Mouse (Mus musculus) heart, embryonic 16.5 days (tissue): ENCODE data around the gene Arhgap28. TPM values are rescaled to one million over a fixed set of nuclear protein-coding genes. Genes with fewer than 3 reads are reported as not detected.
A peak's percentile ranks its signal among the peaks of the same experiment; 100 is the strongest.

Source experiments
- ATAC-seq: fragments of 200-750 bp; cut with Nextera tagmentation; replicated peaks from 2 replicates; pipeline ENCODE4 v1.8.0; 2017; ENCODE audit warnings: moderate number of reproducible peaks; ENCODE audit not compliant: insufficient read depth, low FRiP score; ENCODE audit errors: extremely low read depth
- H3K27ac ChIP-seq: fragments of 300-500 bp; sonication (generic); 2 replicates; pipeline ENCODE4 v1.5.1; 2014; ENCODE audit warnings: mild to moderate bottlenecking, low read length, control low read depth, moderate library complexity
- H3K27me3 ChIP-seq: fragments of 300-500 bp; sonication (generic); 2 replicates; pipeline ENCODE4 v1.6.1; 2014; ENCODE audit warnings: low read length, mixed read lengths; ENCODE audit not compliant: control insufficient read depth, insufficient read depth
- H3K36me3 ChIP-seq: fragments of 300-500 bp; sonication (generic); 2 replicates; pipeline ENCODE4 v1.6.1; 2014; ENCODE audit not compliant: control insufficient read depth, insufficient read depth
- H3K4me1 ChIP-seq: fragments of 300-500 bp; sonication (generic); 2 replicates; pipeline ENCODE4 v1.6.1; 2014; ENCODE audit warnings: low read length, mixed read lengths; ENCODE audit not compliant: control insufficient read depth, insufficient read depth
- H3K4me2 ChIP-seq: fragments of 300-500 bp; sonication (generic); 2 replicates; pipeline ENCODE4 v1.6.1; 2014; ENCODE audit warnings: low read depth, mild to moderate bottlenecking, control low read depth, low read length
- H3K4me3 ChIP-seq: fragments of 300-500 bp; sonication (generic); 2 replicates; pipeline ENCODE4 v1.5.1; 2014; ENCODE audit warnings: mild to moderate bottlenecking, control low read depth, low read length
- H3K9ac ChIP-seq: fragments of 300-500 bp; sonication (generic); 2 replicates; pipeline ENCODE4 v1.6.1; 2014; ENCODE audit warnings: low read length, control low read depth
- H3K9me3 ChIP-seq: fragments of 300-500 bp; sonication (generic); replicated peaks from 2 replicates; pipeline ENCODE4 v1.6.1; 2016; ENCODE audit warnings: low read length; ENCODE audit not compliant: control insufficient read depth
- WGBS: fragments of 180-500 bp; shearing (Covaris S2); extraction: QIAGEN DNeasy Blood & Tissue Kit; methylation state at CpG from one replicate; pipeline ENCODE4 v1.1.7; 2014; 5-methylcytosine and 5-hydroxymethylcytosine counted together
- polyA plus RNA-seq: library from polyadenylated mRNA; unstranded; fragments of >200 nt; fragmentation: Nextera tagmentation; extraction: Ambion mirVana; gene quantifications from 2 replicates; pipeline ENCODE4 v1.2.1, GENCODE M21; 2015

Gene Arhgap28
- polyA plus RNA-seq, 1 experiment from 2014 or later = 10.5 TPM

DNA sequence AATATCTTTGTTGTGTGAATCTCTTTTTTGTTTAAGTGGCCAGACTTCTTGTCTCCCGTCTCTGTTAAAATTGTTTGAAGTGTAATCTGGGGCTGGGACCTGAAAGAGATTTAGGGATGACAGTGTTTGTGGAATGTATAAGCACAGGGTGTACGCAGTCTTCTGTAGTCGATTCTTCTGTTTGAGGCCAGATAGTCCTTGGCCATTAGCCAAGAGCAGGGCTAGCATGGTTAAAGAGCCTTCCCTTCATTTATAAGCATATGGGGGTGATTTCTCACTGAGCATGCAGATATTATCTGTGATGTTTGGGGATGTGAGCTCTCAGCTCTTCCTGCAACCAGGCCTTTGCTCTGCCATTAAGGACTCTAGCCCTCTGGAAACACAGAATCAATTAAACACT lies 13.2 kb upstream of the Arhgap28 start:
- H3K4me3 ChIP-seq = no peak overlapping the region
- no peaks in the 10 kb centered on the region for H3K36me3 ChIP-seq
- ATAC-seq = no peak
- H3K9ac ChIP-seq = no peak overlapping the region
- no peaks in the 10 kb centered on the region for H3K9me3 ChIP-seq
- 48% methylated on average over 3 of the region's 3 CpGs for WGBS
- H3K4me1 ChIP-seq = no peaks in the 10 kb centered on the region
- no peak overlapping the region for H3K27ac ChIP-seq
- no peak overlapping the region for H3K4me2 ChIP-seq
- no peaks in the 10 kb centered on the region for H3K27me3 ChIP-seq

DNA sequence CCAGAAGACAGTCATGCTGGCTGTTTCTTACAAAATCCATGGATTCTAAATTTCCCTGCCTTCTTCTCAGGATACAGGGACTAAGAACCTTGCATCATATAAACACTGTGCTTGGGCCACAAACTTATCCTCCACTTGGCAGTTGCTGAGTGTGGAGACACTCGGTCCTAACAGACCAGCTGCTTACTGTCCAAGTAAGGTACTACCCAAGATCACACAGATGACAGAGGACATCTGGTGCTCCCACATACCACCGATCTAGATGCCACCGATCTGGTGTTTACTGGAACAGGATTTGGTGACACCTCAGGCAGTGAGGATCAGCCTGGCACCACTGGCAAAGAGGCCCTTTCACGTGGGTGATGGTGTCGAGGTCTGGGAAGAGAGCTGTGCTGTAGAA lies 7.7 kb upstream of the Arhgap28 start:
- H3K27me3 ChIP-seq = no peaks in the 10 kb centered on the region
- no peak overlapping the region for H3K27ac ChIP-seq
- 69% methylated on average over 5 of the region's 5 CpGs for WGBS
- no peak overlapping the region for H3K4me2 ChIP-seq
- no peak overlapping the region for H3K4me3 ChIP-seq
- H3K36me3 ChIP-seq = no peaks in the 10 kb centered on the region
- no peaks in the 10 kb centered on the region for H3K4me1 ChIP-seq
- no peak for ATAC-seq
- H3K9me3 ChIP-seq = 0 out of 2 replicates have a peak, but pooled peaks cover 2% of the 10 kb centered on the region
- H3K9ac ChIP-seq = no peak overlapping the region

DNA sequence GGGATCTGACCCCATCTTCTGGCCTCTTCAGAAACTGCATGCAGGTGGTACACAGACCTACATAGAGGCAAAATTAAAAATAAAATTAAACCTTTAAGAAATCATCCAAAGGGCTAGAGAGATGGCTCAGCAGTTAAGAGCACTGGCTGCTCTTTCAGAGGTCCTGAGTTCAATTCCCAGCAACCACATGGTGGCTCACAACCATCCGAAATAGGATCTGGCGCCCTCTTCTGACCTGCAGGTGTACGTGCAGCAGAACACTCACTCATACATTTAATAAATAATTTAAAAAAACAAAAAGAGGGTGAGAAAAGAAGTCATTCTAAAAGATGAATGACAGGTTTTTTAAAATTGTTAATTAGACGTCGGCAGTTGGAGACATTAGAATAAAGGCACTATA lies 6.1 kb upstream of the Arhgap28 start:
- Histone ChIP-seq H3K9me3 (0 out of 2 replicates have a peak, but pooled peaks cover 2% of the 10 kb centered on the region), H3K4me2 (no peak overlapping the region), H3K4me1 (peaks cover 2% of the 10 kb centered on the region), H3K36me3 (no peaks in the 10 kb centered on the region), H3K27ac (no peak overlapping the region), H3K27me3 (no peaks in the 10 kb centered on the region), H3K4me3 (no peak overlapping the region), H3K9ac (no peak overlapping the region)
- 86% methylated on average over 5 of the region's 5 CpGs for WGBS
- no peak for ATAC-seq

DNA sequence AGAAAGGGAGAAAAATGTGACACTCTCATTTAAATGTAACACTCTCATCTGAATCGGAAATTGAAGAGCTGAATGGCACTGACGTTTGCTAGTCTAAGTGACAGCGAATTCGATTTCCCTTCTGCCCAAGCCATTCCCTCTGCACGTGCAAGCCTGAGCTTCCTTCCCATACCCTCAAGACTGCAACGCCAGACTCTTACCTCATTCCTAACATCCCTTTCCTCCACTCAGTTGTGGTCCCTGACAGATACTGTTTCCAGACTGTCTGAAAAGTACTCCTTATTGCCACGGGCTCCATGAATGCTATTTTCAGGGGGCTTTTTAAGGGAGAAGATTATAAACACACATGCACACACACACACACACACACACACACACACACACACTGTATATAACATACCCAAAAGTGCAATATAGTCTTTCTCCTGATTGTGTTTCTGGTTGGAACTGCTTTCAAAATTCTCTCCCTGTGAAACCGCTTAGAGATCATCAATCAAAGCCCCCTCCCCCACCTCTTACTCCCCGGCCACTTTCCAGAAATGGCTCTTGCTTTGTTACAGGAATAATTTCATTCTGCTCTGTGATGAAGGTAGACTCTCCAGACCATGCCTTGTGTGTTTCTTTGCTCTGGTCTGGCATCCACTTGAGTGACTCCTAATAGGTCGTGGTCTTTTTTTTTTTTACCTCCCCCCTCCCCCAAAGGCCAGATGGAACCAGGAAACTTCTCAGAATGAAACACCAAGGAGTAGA lies 836 bp upstream of the Arhgap28 start:
- ATAC-seq = peak; percentile 59
- Histone ChIP-seq H3K36me3 (no peaks in the 10 kb centered on the region), H3K4me3 (peak overlapping the region; percentile 82), H3K4me2 (peak overlapping the region; percentile 78), H3K9ac (peak overlapping the region; percentile 79), H3K27me3 (no peaks in the 10 kb centered on the region), H3K9me3 (no peaks in the 10 kb centered on the region), H3K4me1 (peaks cover 7% of the 10 kb centered on the region), H3K27ac (peak overlapping the region; percentile 84)
- 3% methylated on average over 10 of the region's 10 CpGs for WGBS

DNA sequence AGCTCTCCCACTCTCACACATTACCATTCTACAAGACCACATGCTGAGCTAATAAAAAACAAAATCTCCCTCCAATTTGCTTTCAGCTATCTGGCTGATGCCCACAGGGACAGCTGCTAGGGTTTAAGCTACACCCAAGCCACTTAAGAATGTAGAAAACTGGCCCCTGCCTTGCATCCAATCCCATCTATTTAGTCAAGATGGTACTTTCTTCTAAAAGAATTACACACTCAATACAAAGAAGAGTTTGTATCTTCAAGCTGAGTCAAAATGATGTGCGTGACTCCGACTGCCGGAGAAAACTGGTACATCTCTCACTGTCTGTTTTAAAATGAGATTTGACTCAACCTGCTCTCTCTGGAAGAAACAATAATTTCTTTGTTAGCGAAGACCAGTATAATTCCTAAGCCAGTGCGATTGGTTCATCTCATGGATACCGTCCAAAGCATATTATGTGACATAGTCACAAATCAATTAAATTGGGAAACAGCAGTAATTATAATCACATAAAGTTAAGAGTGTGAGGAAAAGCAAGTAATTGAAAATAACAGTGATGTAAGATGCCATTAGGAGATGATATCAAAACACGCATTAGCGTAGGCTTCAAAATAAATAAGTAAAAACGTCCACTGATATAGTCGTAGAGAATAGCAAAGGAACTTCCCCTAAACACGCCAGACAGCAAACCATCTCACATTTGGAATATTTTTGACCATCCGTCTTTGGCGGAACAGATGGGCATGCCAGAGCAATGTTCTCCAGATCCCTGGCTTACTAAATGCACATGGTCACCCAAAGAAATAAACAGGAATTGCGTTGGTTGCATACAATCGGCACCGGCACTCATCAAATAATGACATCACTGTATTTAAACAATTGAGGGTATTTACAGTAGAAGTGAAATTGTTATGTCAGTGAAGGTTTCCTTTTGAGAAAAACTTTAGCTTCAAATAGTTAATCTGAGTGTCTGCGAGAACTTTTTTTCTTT lies 1.0 kb downstream of the Arhgap28 start:
- no peaks in the 10 kb centered on the region for H3K27me3 ChIP-seq
- peak overlapping the region; percentile 78 for H3K4me2 ChIP-seq
- H3K9ac ChIP-seq = peak overlapping the region; percentile 79; the same call in 1 of the 2 replicates
- H3K4me1 ChIP-seq = peaks cover 7% of the 10 kb centered on the region
- H3K36me3 ChIP-seq = no peaks in the 10 kb centered on the region
- 33% methylated on average over 17 of the region's 17 CpGs for WGBS
- peak overlapping the region; percentile 84 for H3K27ac ChIP-seq
- H3K9me3 ChIP-seq = no peaks in the 10 kb centered on the region
- peak overlapping the region; percentile 82 for H3K4me3 ChIP-seq
- ATAC-seq = no peak

DNA sequence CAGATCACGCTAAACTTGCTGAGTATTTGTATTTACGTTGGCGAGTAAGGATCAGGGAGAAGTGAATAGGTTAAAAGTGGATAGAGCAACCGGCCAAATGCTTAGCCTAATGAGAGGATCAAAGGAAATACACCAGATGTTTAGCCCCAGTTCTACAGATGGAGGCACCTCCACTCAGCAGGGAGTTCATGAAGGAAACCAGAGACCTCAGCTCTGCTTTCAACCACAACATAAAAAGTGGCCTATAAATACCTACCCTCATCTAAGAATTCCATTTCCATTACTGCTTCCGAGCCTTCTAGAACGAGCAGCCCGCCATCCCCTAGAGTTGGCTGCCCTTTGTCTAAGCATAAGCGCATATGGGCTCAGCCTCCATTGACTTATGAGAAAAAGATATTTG lies 4.1 kb downstream of the Arhgap28 start:
- Histone ChIP-seq H3K4me3 (no peak overlapping the region), H3K4me1 (peaks cover 10% of the 10 kb centered on the region), H3K9me3 (no peaks in the 10 kb centered on the region), H3K36me3 (no peaks in the 10 kb centered on the region), H3K4me2 (no peak overlapping the region), H3K27ac (no peak overlapping the region), H3K27me3 (no peaks in the 10 kb centered on the region), H3K9ac (no peak overlapping the region)
- WGBS = 41% methylated on average over 8 of the region's 8 CpGs
- no peak for ATAC-seq

DNA sequence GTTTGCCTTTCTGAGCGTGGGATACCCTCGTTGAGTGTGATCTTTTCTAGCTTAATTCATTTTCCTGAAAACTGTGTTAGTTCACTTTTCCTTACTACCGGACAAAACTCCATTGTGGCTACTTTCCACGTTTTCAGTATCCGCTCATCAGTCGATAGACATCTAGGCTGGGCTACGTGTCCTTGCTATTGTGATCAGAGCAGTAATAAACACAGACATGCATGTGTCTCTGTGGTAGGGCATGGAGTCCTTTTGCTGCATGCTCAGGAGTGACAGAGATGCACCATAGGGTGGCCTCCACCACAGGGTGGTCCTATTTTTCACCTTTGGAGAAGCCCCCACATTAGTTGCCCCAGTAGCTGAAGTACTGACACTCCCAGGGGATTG lies 7.2 kb downstream of the Arhgap28 start:
- H3K36me3 ChIP-seq = no peaks in the 10 kb centered on the region
- ATAC-seq = no peak
- WGBS = 66% methylated on average over 7 of the region's 7 CpGs
- peak overlapping the region; percentile 42; the same call in 1 of the 2 replicates for H3K27ac ChIP-seq
- H3K4me3 ChIP-seq = no peak overlapping the region
- no peak overlapping the region for H3K9ac ChIP-seq
- H3K4me2 ChIP-seq = no peak overlapping the region
- H3K9me3 ChIP-seq = no peaks in the 10 kb centered on the region
- no peaks in the 10 kb centered on the region for H3K27me3 ChIP-seq
- peaks cover 7% of the 10 kb centered on the region for H3K4me1 ChIP-seq

DNA sequence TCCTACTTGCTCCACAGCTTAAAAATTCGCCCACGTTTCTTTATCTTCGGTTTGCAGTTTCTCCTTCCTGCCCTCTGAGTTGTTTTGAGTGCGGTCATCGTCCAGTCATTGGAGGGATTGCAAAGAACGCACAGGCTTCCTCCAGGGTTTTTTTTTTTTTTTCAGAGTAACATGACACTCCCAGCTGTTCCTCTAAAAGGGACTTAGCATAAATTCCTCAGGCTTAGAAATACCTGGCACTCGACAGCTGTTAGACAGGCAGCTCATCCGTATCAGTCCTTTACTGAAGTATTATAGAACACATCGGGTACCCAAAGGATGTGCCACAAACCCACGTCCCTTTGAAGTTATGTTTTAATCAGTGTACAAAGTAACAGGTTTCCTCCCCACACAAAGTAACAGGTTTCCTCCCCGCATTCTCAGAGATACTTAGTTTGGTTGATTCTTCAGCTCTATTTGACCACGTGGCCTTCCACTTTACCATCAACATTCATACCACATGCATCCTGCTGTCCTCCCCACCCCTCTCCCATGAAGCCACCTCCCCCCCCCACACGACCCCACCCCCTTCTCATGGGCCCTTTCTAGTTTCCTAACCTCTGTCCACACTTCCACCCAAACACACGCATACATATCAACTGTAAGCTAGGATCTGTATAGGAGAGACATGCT lies 7.7 kb downstream of the Arhgap28 start:
- H3K9me3 ChIP-seq = no peaks in the 10 kb centered on the region
- peak overlapping the region; percentile 42; the same call in 1 of the 2 replicates for H3K27ac ChIP-seq
- no peaks in the 10 kb centered on the region for H3K27me3 ChIP-seq
- peak; percentile 67; the same call in 1 of the 2 replicates for ATAC-seq
- peak overlapping the region; percentile 14 for H3K4me3 ChIP-seq
- H3K4me2 ChIP-seq = peak overlapping the region; percentile 53
- 9% methylated on average over 14 of the region's 14 CpGs for WGBS
- H3K36me3 ChIP-seq = no peaks in the 10 kb centered on the region
- no peak overlapping the region for H3K9ac ChIP-seq
- H3K4me1 ChIP-seq = peaks cover 7% of the 10 kb centered on the region
